Mouse (Mus musculus) liver, embryonic 13.5 days (tissue): ENCODE measurements at regions not wholly inside any gene's neighbourhood (a gene's known extent, or its start where the extent isn't known, plus 50 kb on each side); places are given as distances from the start of the nearest gene placed in this dataset.
"Not testable (repeated sequence)": the region's sequence is repeated elsewhere in the genome, so short reads cannot be mapped to it uniquely, and the experiment has no call there.

Source experiments
- ATAC-seq: fragments of 200-750 bp; cut with Nextera tagmentation; 2 replicates; pipeline ENCODE4 v1.8.0; 2017; ENCODE audit warnings: low read depth, mild to moderate bottlenecking, moderate number of reproducible peaks, moderate library complexity
- DNase-seq: peaks from one replicate; pipeline ENCODE4 v3.0.0; 2022
- H3K27ac ChIP-seq: fragments of 300-500 bp; sonication (generic); 2 replicates; pipeline ENCODE4 v1.5.1; 2015; ENCODE audit warnings: moderate library complexity, mild to moderate bottlenecking, inconsistent platforms
- H3K27me3 ChIP-seq: fragments of 300-500 bp; sonication (generic); 2 replicates; pipeline ENCODE4 v1.6.1; 2015; ENCODE audit warnings: mild to moderate bottlenecking, inconsistent platforms
- H3K36me3 ChIP-seq: fragments of 300-500 bp; sonication (generic); 2 replicates; pipeline ENCODE4 v1.6.1; 2015; ENCODE audit warnings: mild to moderate bottlenecking, inconsistent platforms
- H3K4me1 ChIP-seq: fragments of 300-500 bp; sonication (generic); replicated peaks from 2 replicates; pipeline ENCODE4 v1.6.1; 2015; ENCODE audit warnings: inconsistent platforms
- H3K4me2 ChIP-seq: fragments of 300-500 bp; sonication (generic); 2 replicates; pipeline ENCODE4 v1.6.1; 2015; ENCODE audit warnings: inconsistent platforms, mild to moderate bottlenecking, moderate library complexity
- H3K4me3 ChIP-seq: fragments of 300-500 bp; sonication (generic); replicated peaks from 2 replicates; pipeline ENCODE4 v1.5.1; 2015; ENCODE audit warnings: mild to moderate bottlenecking, inconsistent platforms
- H3K9ac ChIP-seq: fragments of 300-500 bp; sonication (generic); 2 replicates; pipeline ENCODE4 v1.6.1; 2015; ENCODE audit warnings: mild to moderate bottlenecking, inconsistent platforms
- H3K9me3 ChIP-seq: fragments of 300-500 bp; sonication (generic); replicated peaks from 2 replicates; pipeline ENCODE4 v1.6.1; 2016; ENCODE audit warnings: inconsistent platforms
- WGBS: fragments of 180-500 bp; shearing (Covaris S2); methylation state at CpG from one replicate; pipeline ENCODE4 v1.1.7; 2015; ENCODE audit not compliant: insufficient replicate concordance; 5-methylcytosine and 5-hydroxymethylcytosine counted together

DNA sequence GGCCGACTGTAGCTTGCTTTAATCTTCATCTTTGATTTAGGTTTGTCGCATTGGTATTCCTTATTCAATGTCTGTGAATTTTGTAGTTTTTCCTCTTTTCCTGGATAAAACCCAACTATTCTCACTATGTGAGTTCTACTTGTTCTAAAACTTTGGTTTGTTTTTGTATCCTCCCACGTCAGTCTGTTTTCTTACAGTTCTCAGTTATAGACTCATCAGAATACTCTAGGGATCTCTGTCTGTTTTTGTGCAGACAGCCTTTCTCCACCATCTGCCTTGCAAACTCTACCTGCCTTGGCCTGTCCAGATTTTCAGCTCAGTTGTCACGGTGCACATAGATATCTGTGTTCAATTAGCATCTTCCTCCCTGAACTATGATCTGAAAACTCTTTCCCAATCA, 249.3 kb downstream of the Adgrg6 start:
- Histone ChIP-seq H3K27ac (no peak overlapping the region), H3K4me1 (no peaks in the 10 kb centered on the region), H3K27me3 (no peaks in the 10 kb centered on the region), H3K4me3 (no peak overlapping the region), H3K9me3 (no peaks in the 10 kb centered on the region), H3K36me3 (no peaks in the 10 kb centered on the region), H3K4me2 (no peak overlapping the region), H3K9ac (no peak overlapping the region)
- ATAC-seq (no peak), DNase-seq (no peak)
- WGBS, result 61% methylated on average over 4 of the region's 4 CpGs

DNA sequence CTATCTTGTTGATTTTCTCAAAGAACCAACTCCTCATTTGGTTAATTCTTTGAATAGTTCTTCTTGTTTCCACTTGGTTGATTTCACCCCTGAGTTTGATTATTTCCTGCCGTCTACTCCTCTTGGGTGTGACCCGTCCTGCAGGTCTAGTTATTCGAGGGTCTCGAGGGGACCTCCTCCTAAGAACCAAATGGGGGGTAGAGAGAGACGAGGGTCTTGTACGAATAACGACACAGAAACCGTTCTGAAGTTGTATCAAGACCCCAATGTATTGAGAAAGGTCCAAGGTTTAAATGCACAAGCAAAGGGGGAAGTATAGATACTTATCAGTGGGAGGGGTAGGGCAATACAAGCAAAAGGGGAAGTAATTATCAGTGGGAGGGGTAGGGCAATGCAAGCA, 252.8 kb downstream of the Adgrg6 start:
- WGBS, result 34% methylated on average over 8 of the region's 8 CpGs
- not testable (repeated sequence) for H3K4me3 ChIP-seq, H3K27me3 ChIP-seq, DNase-seq, H3K36me3 ChIP-seq, H3K9me3 ChIP-seq, H3K9ac ChIP-seq, H3K4me1 ChIP-seq, ATAC-seq, H3K27ac ChIP-seq, H3K4me2 ChIP-seq

DNA sequence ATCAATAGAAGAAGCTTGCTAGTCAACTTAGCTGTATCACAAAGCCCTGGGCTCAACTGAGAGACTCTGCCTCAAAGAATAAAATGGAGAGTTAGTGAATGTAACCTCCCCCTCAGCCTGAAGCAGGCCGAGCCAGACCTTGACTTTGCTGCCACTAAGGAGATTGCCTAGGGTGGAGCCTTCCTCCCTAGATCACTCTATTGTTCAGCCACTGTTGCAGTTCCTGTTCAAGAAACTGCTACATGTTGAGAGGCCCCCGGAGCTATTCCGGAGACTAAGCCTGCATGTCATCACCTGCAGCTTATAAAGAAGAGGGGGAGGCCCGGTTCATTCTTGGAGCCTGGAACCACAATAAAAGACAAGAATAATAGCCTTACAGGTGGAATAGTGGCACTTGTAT, 257.9 kb downstream of the Adgrg6 start:
- H3K4me3 ChIP-seq, result no peak overlapping the region
- no peaks in the 10 kb centered on the region for H3K4me1 ChIP-seq
- H3K36me3 ChIP-seq, result no peaks in the 10 kb centered on the region
- no peak for ATAC-seq
- H3K9ac ChIP-seq, result no peak overlapping the region
- no peaks in the 10 kb centered on the region for H3K9me3 ChIP-seq
- H3K4me2 ChIP-seq, result no peak overlapping the region
- no peak overlapping the region for H3K27ac ChIP-seq
- no peak for DNase-seq
- WGBS, result 69% methylated on average over 4 of the region's 4 CpGs
- H3K27me3 ChIP-seq, result no peaks in the 10 kb centered on the region

DNA sequence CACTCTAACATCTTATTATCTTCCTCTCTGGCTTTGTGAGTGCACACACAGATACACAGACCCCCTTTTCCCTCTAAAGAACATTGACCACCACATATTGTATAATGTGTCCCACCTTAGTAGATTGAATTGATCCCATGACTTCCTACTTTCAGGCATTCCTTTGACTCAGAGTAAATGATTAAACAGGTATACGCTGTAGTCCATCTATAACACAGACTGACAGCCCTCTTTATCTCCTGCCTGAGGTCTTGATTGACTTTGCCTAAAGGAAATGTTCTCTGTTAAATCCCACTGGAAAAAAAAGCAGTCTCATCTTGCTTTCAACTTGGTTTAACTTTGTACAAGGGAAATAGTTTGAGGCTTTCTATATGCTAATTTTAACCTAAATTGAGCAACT, 268.8 kb downstream of the Adgrg6 start:
- Histone ChIP-seq H3K36me3 (no peaks in the 10 kb centered on the region), H3K4me2 (no peak overlapping the region), H3K4me3 (no peak overlapping the region), H3K9me3 (no peaks in the 10 kb centered on the region), H3K4me1 (no peaks in the 10 kb centered on the region), H3K27ac (no peak overlapping the region), H3K27me3 (no peaks in the 10 kb centered on the region), H3K9ac (no peak overlapping the region)
- DNase-seq (no peak), ATAC-seq (no peak)
- WGBS, result 58% methylated on average over 1 of the region's 1 CpGs

DNA sequence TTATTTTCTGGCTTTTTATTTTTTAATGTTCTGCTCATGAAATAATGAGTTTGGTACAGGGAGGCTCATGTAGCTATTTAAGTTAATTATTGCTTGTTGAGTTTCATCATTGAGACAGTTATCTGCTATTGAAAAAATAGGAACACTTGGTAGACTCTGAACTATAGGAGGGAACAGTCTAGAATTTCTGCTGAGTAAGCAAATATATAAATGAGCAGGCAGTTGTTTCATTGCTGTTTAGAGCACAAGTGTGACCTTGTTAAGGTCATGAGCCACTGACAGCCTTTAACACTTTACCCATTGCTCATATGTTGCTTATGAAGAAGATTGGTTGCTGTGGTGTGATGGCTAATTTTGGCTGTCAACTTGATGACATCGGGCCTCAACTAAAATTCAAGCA, 270.0 kb downstream of the Adgrg6 start:
- no peak overlapping the region for H3K4me3 ChIP-seq
- no peaks in the 10 kb centered on the region for H3K27me3 ChIP-seq
- DNase-seq (no peak), ATAC-seq (no peak)
- H3K36me3 ChIP-seq, result no peaks in the 10 kb centered on the region
- no peaks in the 10 kb centered on the region for H3K9me3 ChIP-seq
- H3K9ac ChIP-seq, result no peak overlapping the region
- no peaks in the 10 kb centered on the region for H3K4me1 ChIP-seq
- H3K27ac ChIP-seq, result no peak overlapping the region
- H3K4me2 ChIP-seq, result no peak overlapping the region
- WGBS, result 61% methylated on average over 1 of the region's 1 CpGs

DNA sequence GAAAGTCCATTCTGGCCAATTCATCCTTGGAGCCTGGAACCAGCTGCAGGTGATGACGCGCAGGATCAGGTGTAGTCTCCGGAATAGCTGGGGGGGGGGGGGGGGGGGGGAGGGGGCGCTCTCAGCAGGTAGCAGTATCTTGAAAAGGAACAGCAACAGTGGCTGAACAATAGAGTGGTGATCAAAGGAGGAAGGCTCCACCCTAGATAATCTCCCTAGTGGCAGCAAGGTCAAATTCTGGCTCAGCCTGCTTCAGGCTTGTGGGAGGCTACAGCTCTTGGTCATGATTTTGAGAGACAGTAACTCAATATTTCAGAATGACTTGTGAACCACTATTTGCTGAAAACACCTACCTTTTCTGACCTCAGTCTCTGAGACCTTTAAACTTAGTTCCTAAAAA, 275.5 kb downstream of the Adgrg6 start:
- H3K4me3 ChIP-seq, result no peak overlapping the region
- H3K9ac ChIP-seq, result no peak overlapping the region
- no peaks in the 10 kb centered on the region for H3K27me3 ChIP-seq
- H3K9me3 ChIP-seq, result no peaks in the 10 kb centered on the region
- no peaks in the 10 kb centered on the region for H3K4me1 ChIP-seq
- no peaks in the 10 kb centered on the region for H3K36me3 ChIP-seq
- no peak overlapping the region for H3K27ac ChIP-seq
- 30% methylated on average over 4 of the region's 4 CpGs for WGBS
- DNase-seq (no peak), ATAC-seq (no peak)
- no peak overlapping the region for H3K4me2 ChIP-seq

DNA sequence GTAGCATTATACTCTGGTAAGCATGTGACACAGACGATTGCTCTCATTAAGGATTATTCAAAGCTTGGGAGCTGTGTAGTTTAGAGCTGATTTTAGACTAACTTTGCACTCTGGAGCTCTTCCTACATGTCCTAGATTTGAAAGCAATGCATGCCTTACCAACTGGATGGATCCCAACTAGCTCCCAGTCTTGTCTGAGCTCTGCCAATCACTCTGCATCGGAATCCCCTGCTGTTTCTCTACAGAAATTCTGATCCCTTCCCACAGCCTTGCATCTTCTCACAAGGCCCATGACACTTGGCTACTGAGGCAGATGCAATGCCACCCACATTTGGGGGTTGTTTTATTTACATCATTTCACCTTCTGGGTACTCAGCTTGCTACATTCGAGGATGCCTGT, 277.8 kb downstream of the Adgrg6 start:
- DNase-seq, result no peak
- Histone ChIP-seq H3K9ac (no peak overlapping the region), H3K36me3 (no peaks in the 10 kb centered on the region), H3K4me2 (no peak overlapping the region), H3K27me3 (no peaks in the 10 kb centered on the region), H3K9me3 (no peaks in the 10 kb centered on the region), H3K4me3 (no peak overlapping the region), H3K27ac (no peak overlapping the region), H3K4me1 (no peaks in the 10 kb centered on the region)
- 60% methylated on average over 3 of the region's 3 CpGs for WGBS
- ATAC-seq, result no peak

DNA sequence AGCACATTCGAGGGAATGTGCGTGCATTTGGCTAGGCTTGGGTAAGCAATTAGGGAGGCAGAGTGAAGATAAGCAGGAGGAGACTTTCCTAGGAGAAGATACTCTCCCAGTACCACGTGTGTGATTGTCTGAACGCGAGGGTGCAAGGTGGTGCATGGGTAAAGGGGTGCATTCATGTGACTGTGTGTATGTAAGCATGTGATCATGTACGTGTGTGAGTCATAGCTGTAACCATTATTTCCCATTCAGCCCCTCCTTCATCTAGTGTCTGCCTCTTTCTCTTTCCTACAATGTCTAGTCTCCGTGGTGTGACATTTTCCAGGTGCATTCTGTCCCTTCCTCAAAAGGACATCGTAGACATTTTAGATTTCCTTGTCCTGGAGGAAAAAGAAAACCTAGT, 273.8 kb downstream of the Hivep2 start:
- WGBS, result 65% methylated on average over 8 of the region's 8 CpGs
- no peaks in the 10 kb centered on the region for H3K4me1 ChIP-seq
- H3K9ac ChIP-seq, result no peak overlapping the region
- DNase-seq (no peak), ATAC-seq (no peak)
- no peak overlapping the region for H3K27ac ChIP-seq
- H3K9me3 ChIP-seq, result no peaks in the 10 kb centered on the region
- H3K27me3 ChIP-seq, result no peaks in the 10 kb centered on the region
- no peak overlapping the region for H3K4me3 ChIP-seq
- H3K4me2 ChIP-seq, result no peak overlapping the region
- no peaks in the 10 kb centered on the region for H3K36me3 ChIP-seq

DNA sequence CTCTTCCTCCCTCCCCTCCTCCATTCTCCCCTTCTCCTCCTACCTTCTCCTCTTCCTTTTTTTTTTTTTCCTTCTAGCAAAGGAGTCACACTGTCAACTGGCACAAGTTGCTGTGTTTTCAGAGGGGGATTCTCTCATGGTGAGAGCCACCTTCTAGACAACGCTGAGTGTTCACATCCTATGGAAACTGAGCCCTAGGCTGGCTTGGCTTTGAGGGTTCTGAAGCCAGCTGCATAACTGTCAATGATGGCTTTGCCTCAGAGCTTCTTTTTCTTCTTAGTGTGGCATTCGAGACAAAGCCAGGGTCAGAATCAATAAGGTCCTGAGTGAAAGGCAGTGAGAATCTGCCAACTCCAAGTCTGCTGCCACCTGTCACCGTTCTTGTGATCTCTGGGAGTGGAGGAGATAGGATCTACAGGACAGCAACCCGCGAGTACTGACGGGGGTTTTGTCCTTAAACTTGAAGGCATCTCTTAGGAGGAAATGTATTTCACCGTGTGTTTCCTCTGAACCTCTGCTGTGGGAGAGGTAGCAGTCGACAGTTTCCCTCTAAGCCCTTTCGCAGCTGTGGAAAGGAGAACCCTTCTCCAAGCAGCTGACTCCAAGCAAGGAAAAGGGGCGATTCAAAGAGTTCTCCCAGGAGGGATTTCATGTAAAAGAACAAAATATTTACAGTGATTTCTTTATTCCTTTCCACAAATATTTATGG, 269.2 kb downstream of the Hivep2 start:
- no peak overlapping the region for H3K27ac ChIP-seq
- no peaks in the 10 kb centered on the region for H3K27me3 ChIP-seq
- H3K9ac ChIP-seq, result no peak overlapping the region
- no peaks in the 10 kb centered on the region for H3K4me1 ChIP-seq
- no peaks in the 10 kb centered on the region for H3K36me3 ChIP-seq
- no peak for ATAC-seq
- no peak overlapping the region for H3K4me2 ChIP-seq
- no peaks in the 10 kb centered on the region for H3K9me3 ChIP-seq
- no peak overlapping the region for H3K4me3 ChIP-seq
- 15% methylated on average over 10 of the region's 10 CpGs for WGBS
- no peak for DNase-seq

DNA sequence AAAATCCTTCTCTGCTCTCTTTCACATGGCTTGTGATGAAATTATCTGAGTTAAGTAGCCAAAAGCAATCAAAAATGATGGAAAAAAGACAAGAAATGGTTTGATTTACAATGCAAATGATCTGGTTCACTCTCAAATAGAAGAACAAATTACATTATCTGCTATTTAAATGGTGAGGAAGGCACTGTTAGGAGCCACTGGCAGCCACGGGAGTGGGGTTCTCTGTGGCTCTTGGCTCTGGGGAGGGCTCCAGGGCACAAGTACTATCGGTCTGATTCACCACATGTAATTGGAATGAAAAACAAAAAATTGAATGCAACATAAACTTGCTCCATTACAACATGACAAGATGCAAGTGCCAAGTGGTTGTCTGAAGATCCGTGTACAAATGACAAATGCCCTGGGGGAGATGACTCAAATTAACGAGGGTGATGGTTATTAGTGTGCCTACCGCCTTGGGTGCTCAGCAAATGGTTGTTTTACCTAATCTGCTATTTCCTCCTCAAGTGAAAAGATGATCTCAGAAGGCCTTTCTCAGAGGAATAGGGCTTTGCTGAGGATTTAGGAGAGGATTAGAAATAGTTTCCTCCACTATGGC, 268.2 kb downstream of the Hivep2 start:
- Histone ChIP-seq H3K4me2 (no peak overlapping the region), H3K9ac (no peak overlapping the region), H3K36me3 (no peaks in the 10 kb centered on the region), H3K9me3 (no peaks in the 10 kb centered on the region), H3K4me3 (no peak overlapping the region), H3K4me1 (no peaks in the 10 kb centered on the region), H3K27ac (no peak overlapping the region), H3K27me3 (no peaks in the 10 kb centered on the region)
- DNase-seq (no peak), ATAC-seq (no peak)
- WGBS, result 53% methylated on average over 5 of the region's 5 CpGs

DNA sequence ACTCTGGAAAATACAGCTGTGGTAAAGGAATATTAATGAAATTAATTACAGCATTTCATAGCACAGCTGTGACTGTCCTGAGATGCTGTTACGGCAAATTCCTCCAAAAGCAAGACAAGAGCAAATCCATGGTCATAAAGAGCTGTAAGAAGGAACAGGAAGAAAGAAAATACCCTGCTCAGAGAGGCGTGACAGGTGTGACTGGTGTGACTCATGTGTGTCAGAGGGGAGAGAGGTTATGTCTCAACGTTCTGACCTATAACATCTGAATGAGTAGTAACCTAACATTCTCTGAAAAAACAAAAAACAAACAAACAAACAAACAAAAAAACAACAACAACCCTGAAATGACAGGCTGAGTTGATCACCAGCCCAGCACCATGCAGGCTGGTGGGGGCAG, 267.5 kb downstream of the Hivep2 start:
- Histone ChIP-seq H3K27me3 (no peaks in the 10 kb centered on the region), H3K4me2 (no peak overlapping the region), H3K4me1 (no peaks in the 10 kb centered on the region), H3K9me3 (no peaks in the 10 kb centered on the region), H3K27ac (no peak overlapping the region), H3K4me3 (no peak overlapping the region), H3K36me3 (no peaks in the 10 kb centered on the region), H3K9ac (no peak overlapping the region)
- DNase-seq, result no peak
- 41% methylated on average over 3 of the region's 3 CpGs for WGBS
- no peak for ATAC-seq

DNA sequence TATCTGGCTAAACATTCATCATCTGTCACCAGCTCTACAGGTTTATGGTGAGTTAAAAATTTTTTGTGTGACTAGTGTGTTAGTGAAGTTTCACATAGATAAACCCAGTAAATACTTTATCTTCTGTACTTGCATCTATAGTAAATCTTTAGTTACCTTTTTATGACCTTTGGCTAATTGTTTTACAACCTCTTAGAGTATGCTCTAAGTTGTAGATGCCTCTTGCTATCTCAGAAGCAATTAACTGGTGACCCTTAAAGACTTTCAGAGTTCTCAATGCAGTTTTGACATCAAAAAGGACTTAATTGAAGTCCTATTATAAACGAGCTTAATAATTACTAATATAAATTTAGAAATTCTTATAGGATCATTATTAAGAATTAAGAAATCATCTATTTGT, 265.6 kb downstream of the Hivep2 start:
- no peak overlapping the region for H3K4me3 ChIP-seq
- H3K36me3 ChIP-seq, result no peaks in the 10 kb centered on the region
- H3K4me2 ChIP-seq, result no peak overlapping the region
- H3K9ac ChIP-seq, result no peak overlapping the region
- ATAC-seq, result no peak
- H3K27me3 ChIP-seq, result no peaks in the 10 kb centered on the region
- no peaks in the 10 kb centered on the region for H3K4me1 ChIP-seq
- no peak overlapping the region for H3K27ac ChIP-seq
- 39% methylated on average over 1 of the region's 1 CpGs for WGBS
- DNase-seq, result no peak
- no peaks in the 10 kb centered on the region for H3K9me3 ChIP-seq
